29 mouse cellular contexts compared by ENCODE assay signal in the genomic region with DNA sequence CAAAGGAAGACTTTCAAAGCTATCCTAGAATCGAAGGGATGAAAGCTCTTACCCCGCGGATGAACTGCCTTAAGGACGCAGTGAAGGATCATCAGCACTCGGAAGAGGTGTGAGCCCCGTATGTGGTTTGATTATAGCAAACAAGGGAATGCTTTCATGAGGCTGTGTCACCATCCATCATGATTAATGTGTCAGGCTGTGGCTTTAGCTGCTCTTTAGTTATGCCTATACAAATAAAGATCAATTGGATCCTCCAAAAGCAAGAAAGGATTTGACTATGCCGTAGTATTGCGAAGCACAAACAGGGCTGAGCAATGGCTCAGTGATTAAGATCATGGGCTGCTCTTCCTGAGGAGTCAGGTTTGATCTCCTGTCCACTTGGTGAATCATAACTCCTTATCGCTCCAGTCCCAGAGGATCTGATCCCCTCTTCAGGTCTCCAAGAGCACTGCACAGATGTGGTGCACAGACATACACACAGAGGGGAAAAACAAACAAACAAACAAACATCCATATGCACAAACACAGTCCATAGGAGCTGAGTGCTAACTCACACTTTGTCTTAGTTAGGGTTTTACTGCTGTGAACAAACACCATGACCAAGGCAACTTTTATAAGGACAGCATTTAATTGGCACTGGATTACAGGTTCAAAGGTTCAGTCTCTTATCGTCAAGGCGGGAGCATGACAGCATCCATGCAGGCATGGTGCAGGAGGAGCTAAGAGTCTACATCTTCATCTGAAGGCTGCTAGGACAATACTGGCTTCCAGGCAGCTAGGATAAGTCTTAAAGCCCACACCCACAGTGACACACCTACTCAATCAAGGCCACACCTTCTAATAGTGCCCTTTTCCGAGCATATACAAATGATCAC. TPM values are rescaled to one million over a fixed set of nuclear protein-coding genes. Genes with fewer than 3 reads are reported as not detected.
DNase-seq lines count a peak whose midpoint lies in the region; ATAC-seq and TF ChIP-seq lines count a peak whose summit lies in the region.
"Had no signal": no experiment of that assay in that cellular context is flagged by ENCODE, and none has a peak within 500 bp of the region (broad histone marks: within the 10 kb centered on the region; RNA-seq: fewer than 3 reads in every experiment).

No protein-coding gene starts in this region.

- no peak overlapping the region for H3K4me2 ChIP-seq in midbrain, embryonic 11.5 days
- no peak overlapping the region for H3K4me2 ChIP-seq in midbrain, embryonic 15.5 days
- 0 out of 2 replicates have a peak overlapping the region, but pooled peaks have one; percentile 14 for H3K4me2 ChIP-seq in intestine, embryonic 14.5 days (ENCODE audit: low read length)
- H3K4me2 ChIP-seq in myocyte (ENCODE audit: low read depth) = peak overlapping the region; percentile 60
- H3K4me2 ChIP-seq in stomach, postnatal 0 days (replicated peaks; ENCODE audit: low read depth) = peak overlapping the region; percentile 40
- H3K4me2 ChIP-seq: embryonic facial prominence, embryonic 13.5 days; forebrain, embryonic 13.5 days; heart, embryonic 13.5 days; limb, embryonic 15.5 days; liver, embryonic 13.5 days; midbrain, embryonic 12.5 days had no signal

- TF ChIP-seq CTCF in stomach, postnatal 0 days (IDR thresholded peaks at IDR 0.05; ENCODE audit: low read depth) = no peak

- TF ChIP-seq EP300 in stomach, postnatal 0 days (optimal IDR thresholded peaks at IDR 0.05) = no peak

- H3K9ac ChIP-seq in midbrain, embryonic 11.5 days (ENCODE audit: low read length) = no peak overlapping the region
- no peak overlapping the region for H3K9ac ChIP-seq in midbrain, embryonic 15.5 days
- H3K9ac ChIP-seq in intestine, embryonic 14.5 days (ENCODE audit: low read length) = no peak overlapping the region
- H3K9ac ChIP-seq in stomach, postnatal 0 days (ENCODE audit: low read length) = no peak overlapping the region
- H3K9ac ChIP-seq: embryonic facial prominence, embryonic 13.5 days; forebrain, embryonic 13.5 days; heart, embryonic 13.5 days; limb, embryonic 15.5 days; liver, embryonic 13.5 days; midbrain, embryonic 12.5 days had no signal

- H3ac ChIP-seq in myocyte (ENCODE audit: control insufficient read depth, insufficient read length) = no peak overlapping the region

- H3K27me3 ChIP-seq in midbrain, embryonic 11.5 days (ENCODE audit: control insufficient read depth, insufficient read depth, low read length) = no peaks in the 10 kb centered on the region
- H3K27me3 ChIP-seq in midbrain, embryonic 15.5 days (replicated peaks) = no peaks in the 10 kb centered on the region
- no peaks in the 10 kb centered on the region for H3K27me3 ChIP-seq in intestine, embryonic 14.5 days (replicated peaks; ENCODE audit: control insufficient read depth, insufficient read depth, low read length)
- no peaks in the 10 kb centered on the region for H3K27me3 ChIP-seq in myocyte (ENCODE audit: control insufficient read depth, insufficient read depth, insufficient read length)
- H3K27me3 ChIP-seq in stomach, postnatal 0 days (ENCODE audit: control insufficient read depth, insufficient read depth, low read length) = no peaks in the 10 kb centered on the region
- H3K27me3 ChIP-seq: embryonic facial prominence, embryonic 13.5 days; limb, embryonic 15.5 days; liver, embryonic 13.5 days had no signal

- TF ChIP-seq POLR2A in myocyte (IDR thresholded peaks at IDR 0.05; ENCODE audit: insufficient read length, low read depth) = no peak

- H3K4me1 ChIP-seq in midbrain, embryonic 11.5 days (ENCODE audit: control insufficient read depth, insufficient read depth, low read length) = no peaks in the 10 kb centered on the region; the same call in 1 of the 2 replicates
- H3K4me1 ChIP-seq in midbrain, embryonic 15.5 days = peaks cover 11% of the 10 kb centered on the region
- peaks cover 11% of the 10 kb centered on the region; the same call in 1 of the 2 replicates for H3K4me1 ChIP-seq in intestine, embryonic 14.5 days (replicated peaks; ENCODE audit: control insufficient read depth, insufficient read depth, low read length)
- H3K4me1 ChIP-seq in stomach, postnatal 0 days (replicated peaks; ENCODE audit: control insufficient read depth, insufficient read depth) = peaks cover 8% of the 10 kb centered on the region
- H3K4me1 ChIP-seq: liver, embryonic 13.5 days had no signal

- H3K79me2 ChIP-seq in myocyte (ENCODE audit: control insufficient read depth, insufficient read depth) = no peaks in the 10 kb centered on the region

- no peaks in the 10 kb centered on the region for H3K9me3 ChIP-seq in midbrain, embryonic 11.5 days (ENCODE audit: control insufficient read depth, low read length)
- H3K9me3 ChIP-seq in midbrain, embryonic 15.5 days = no peaks in the 10 kb centered on the region
- no peaks in the 10 kb centered on the region for H3K9me3 ChIP-seq in intestine, embryonic 14.5 days (ENCODE audit: control insufficient read depth, low read length)
- no peaks in the 10 kb centered on the region for H3K9me3 ChIP-seq in stomach, postnatal 0 days (ENCODE audit: control insufficient read depth, low read length)
- H3K9me3 ChIP-seq: embryonic facial prominence, embryonic 13.5 days; forebrain, embryonic 13.5 days; heart, embryonic 13.5 days; limb, embryonic 10.5 days; limb, embryonic 15.5 days; liver, embryonic 13.5 days; midbrain, embryonic 12.5 days had no signal

- DNase-seq in midbrain, embryonic 11.5 days (ENCODE audit: low spot score, missing footprints) = peak; percentile 66
- DNase-seq in intestine, embryonic 14.5 days (ENCODE audit: low spot score) = no peak
- DNase-seq in stomach, postnatal 0 days (ENCODE audit: low spot score) = no peak
- DNase-seq in cerebellum, postnatal 10 days = no peak
- DNase-seq in gastrocnemius, adult 8-10 months (ENCODE audit: low spot score in 2 of 2) = no peak
- DNase-seq: adrenal gland, adult 8-10 months; B cell, adult 2 months; cerebellum, adult 11 months; cerebellum, adult 9-10 months; embryo, embryonic 11 days; heart, adult 2 months; heart, postnatal 10 days; kidney, adult 2 months; layer of hippocampus, adult 9-11 months; liver, embryonic 13.5 days; lung, adult 18-20 months; thymus, postnatal 4 days had no signal

- no peak for ATAC-seq in midbrain, embryonic 11.5 days (ENCODE audit: low FRiP score)
- ATAC-seq in midbrain, embryonic 15.5 days (replicated peaks) = no peak
- peak; percentile 52 for ATAC-seq in intestine, embryonic 14.5 days (replicated peaks; ENCODE audit: low FRiP score, low TSS enrichment, low read depth)
- ATAC-seq in stomach, postnatal 0 days (ENCODE audit: low FRiP score, low TSS enrichment) = peak; percentile 71; the same call in 1 of the 2 replicates
- no peak for ATAC-seq in activated CD4-positive, CD25-positive, alpha-beta regulatory T cell, adult 4 months
- ATAC-seq: forebrain, embryonic 13.5 days; hindbrain, postnatal 0 days had no signal

- no peak overlapping the region for H3K4me3 ChIP-seq in midbrain, embryonic 11.5 days (ENCODE audit: low read depth, low read length)
- H3K4me3 ChIP-seq in midbrain, embryonic 15.5 days = no peak overlapping the region
- H3K4me3 ChIP-seq in intestine, embryonic 14.5 days (ENCODE audit: low read depth, low read length) = no peak overlapping the region
- H3K4me3 ChIP-seq in myocyte = no peak overlapping the region
- H3K4me3 ChIP-seq in stomach, postnatal 0 days (ENCODE audit: low read depth, low read length) = no peak overlapping the region; the same call in 1 of the 2 replicates
- H3K4me3 ChIP-seq: embryonic facial prominence, embryonic 13.5 days; erythroblast, embryonic 14.5 days; forebrain, embryonic 13.5 days; heart, adult 2 months; heart, embryonic 13.5 days; limb, embryonic 10.5 days; limb, embryonic 15.5 days; liver, embryonic 13.5 days; midbrain, embryonic 12.5 days had no signal

- H3K27ac ChIP-seq in midbrain, embryonic 11.5 days (ENCODE audit: low read depth, low read length) = no peak overlapping the region
- H3K27ac ChIP-seq in midbrain, embryonic 15.5 days = no peak overlapping the region
- no peak overlapping the region for H3K27ac ChIP-seq in intestine, embryonic 14.5 days (ENCODE audit: low read depth)
- 0 out of 2 replicates have a peak overlapping the region, but pooled peaks have one; percentile 49 for H3K27ac ChIP-seq in stomach, postnatal 0 days (replicated peaks)
- H3K27ac ChIP-seq: embryonic facial prominence, embryonic 13.5 days; forebrain, embryonic 13.5 days; heart, adult 2 months; heart, embryonic 13.5 days; hindbrain, postnatal 0 days; kidney, postnatal 0 days; limb, embryonic 10.5 days; limb, embryonic 15.5 days; liver, embryonic 13.5 days; midbrain, embryonic 12.5 days had no signal

- H3K36me3 ChIP-seq in midbrain, embryonic 11.5 days (ENCODE audit: control insufficient read depth, insufficient read depth, low read length) = no peaks in the 10 kb centered on the region
- H3K36me3 ChIP-seq in midbrain, embryonic 15.5 days (replicated peaks) = no peaks in the 10 kb centered on the region
- H3K36me3 ChIP-seq in intestine, embryonic 14.5 days (ENCODE audit: control insufficient read depth, insufficient read depth, low read length) = no peaks in the 10 kb centered on the region
- no peaks in the 10 kb centered on the region for H3K36me3 ChIP-seq in myocyte (ENCODE audit: control insufficient read depth, insufficient read depth)
- H3K36me3 ChIP-seq in stomach, postnatal 0 days (ENCODE audit: control insufficient read depth, insufficient read depth, low read length) = no peaks in the 10 kb centered on the region
- H3K36me3 ChIP-seq: embryonic facial prominence, embryonic 13.5 days; heart, embryonic 13.5 days; limb, embryonic 10.5 days; limb, embryonic 15.5 days; liver, embryonic 13.5 days; midbrain, embryonic 12.5 days had no signal

- WGBS in midbrain, embryonic 11.5 days = 88% methylated on average over 12 of the region's 12 CpGs
- 88% methylated on average over 12 of the region's 12 CpGs for WGBS in midbrain, embryonic 15.5 days
- WGBS in intestine, embryonic 14.5 days = 52% methylated on average over 12 of the region's 12 CpGs
- 44% methylated on average over 12 of the region's 12 CpGs for WGBS in stomach, postnatal 0 days

TF ChIP-seq in myocyte, 11 proteins besides CTCF, POLR2A, EP300 and RAD21:
- TF ChIP-seq USF1 (IDR thresholded peaks at IDR 0.05; ENCODE audit: low read depth) = no peak
- 0 out of 2 replicates have a peak, but pooled peaks have one; percentile 26 for TF ChIP-seq CEBPB (IDR thresholded peaks at IDR 0.05; ENCODE audit: insufficient read depth, poor library complexity, severe bottlenecking)

RNA-seq across cellular contexts. Expression of a gene that starts 27.2 kb away (rescaled TPM):
- 9.2 and 9.5 TPM in 2 replicates for polyA plus RNA-seq in midbrain, embryonic 11.5 days (2014; fragmentation: Nextera tagmentation; extraction: Ambion mirVana)
- polyA plus RNA-seq in midbrain, embryonic 15.5 days (2015; fragmentation: Nextera tagmentation; extraction: Ambion mirVana) = 4.0 and 4.1 TPM in 2 replicates
- 23.0 and 29.6 TPM in 2 replicates for polyA plus RNA-seq in intestine, embryonic 14.5 days (2014; fragmentation: Nextera tagmentation; extraction: Ambion mirVana)
- 8.0 TPM for polyA plus RNA-seq in myocyte (2012; fragmentation: generic; extraction: Trizol)
- 11.3 and 11.6 TPM in 2 replicates for polyA plus RNA-seq in stomach, postnatal 0 days (2015; fragmentation: Nextera tagmentation; extraction: Ambion mirVana)
- not detected for polyA plus RNA-seq in activated CD4-positive, CD25-positive, alpha-beta regulatory T cell, adult 4 months (2017; shearing (Covaris generic))
- 1 to 10 TPM; 3.0 to 4.0 (median 3.6) TPM for total RNA-seq in gastrocnemius, adult 8-10 months (2022)
- polyA plus RNA-seq: erythroblast, embryonic 14.5 days had no signal

Comparison
In these comparisons a context has a peak if more than half of its experiments do, and no peak if none do; other contexts are left out.
1. ATAC-seq: peak in intestine, embryonic 14.5 days (single experiment) and stomach, postnatal 0 days (single experiment); none in midbrain, embryonic 11.5 days (single experiment), midbrain, embryonic 15.5 days (single experiment) and activated CD4-positive, CD25-positive, alpha-beta regulatory T cell, adult 4 months (single experiment).
2. H3K4me2 ChIP-seq: peak in intestine, embryonic 14.5 days (single experiment), myocyte (single experiment) and stomach, postnatal 0 days (single experiment); none in midbrain, embryonic 11.5 days (single experiment) and midbrain, embryonic 15.5 days (single experiment).